Mouse (Mus musculus) embryonic facial prominence, embryonic 14.5 days (tissue): ENCODE measurements around the gene Gm6871. TPM values are rescaled to one million over a fixed set of nuclear protein-coding genes. Genes with fewer than 3 reads are reported as not detected.
"Not testable (repeated sequence)": the region's sequence is repeated elsewhere in the genome, so short reads cannot be mapped to it uniquely, and the experiment has no call there.

ENCODE experiments used
- ATAC-seq: fragments of 200-750 bp; cut with Nextera tagmentation; 2 replicates; pipeline ENCODE4 v1.8.0; 2017; ENCODE audit warnings: low read depth, moderate number of reproducible peaks, moderate TSS enrichment
- DNase-seq: peaks from one replicate; pipeline ENCODE4 v3.0.0-alpha.2; 2015; ENCODE audit warnings: low spot score
- H3K27ac ChIP-seq: fragments of 300-500 bp; sonication (generic); replicated peaks from 2 replicates; pipeline ENCODE4 v1.5.1; 2014; ENCODE audit warnings: low read depth, mild to moderate bottlenecking, low read length, moderate library complexity
- H3K27me3 ChIP-seq: fragments of 300-500 bp; sonication (generic); replicated peaks from 2 replicates; pipeline ENCODE4 v1.6.1; 2014; ENCODE audit warnings: low read length; ENCODE audit not compliant: control insufficient read depth, insufficient read depth
- H3K36me3 ChIP-seq: fragments of 300-500 bp; sonication (generic); 2 replicates; pipeline ENCODE4 v1.6.1; 2014; ENCODE audit warnings: low read length, mixed read lengths; ENCODE audit not compliant: control insufficient read depth, insufficient read depth
- H3K4me1 ChIP-seq: fragments of 300-500 bp; sonication (generic); 2 replicates; pipeline ENCODE4 v1.6.1; 2014; ENCODE audit warnings: antibody characterized with exemption, low read length; ENCODE audit not compliant: control insufficient read depth, insufficient read depth
- H3K4me2 ChIP-seq: fragments of 300-500 bp; sonication (generic); 2 replicates; pipeline ENCODE4 v1.6.1; 2014; ENCODE audit warnings: low read depth, mild to moderate bottlenecking, low read length, moderate library complexity, mixed read lengths
- H3K4me3 ChIP-seq: fragments of 300-500 bp; sonication (generic); 2 replicates; pipeline ENCODE4 v1.5.1; 2014; ENCODE audit warnings: low read depth, mild to moderate bottlenecking, low read length
- H3K9ac ChIP-seq: fragments of 300-500 bp; sonication (generic); 2 replicates; pipeline ENCODE4 v1.6.1; 2014; ENCODE audit warnings: low read depth, mild to moderate bottlenecking, low read length, moderate library complexity, mixed read lengths
- H3K9me3 ChIP-seq: fragments of 300-500 bp; sonication (generic); 2 replicates; pipeline ENCODE4 v1.6.1; 2016; ENCODE audit warnings: low read length; ENCODE audit not compliant: control insufficient read depth
- WGBS: fragments of 180-500 bp; shearing (Covaris S2); extraction: QIAGEN DNeasy Blood & Tissue Kit; methylation state at CpG from one replicate; pipeline ENCODE4 v1.1.7; 2014; 5-methylcytosine and 5-hydroxymethylcytosine counted together
- polyA plus RNA-seq: library from polyadenylated mRNA; unstranded; fragments of >200 nt; fragmentation: Nextera tagmentation; extraction: Ambion mirVana; gene quantifications from 2 replicates; pipeline ENCODE4 v1.2.1, GENCODE M21; 2014

Gm6871 gene
- not detected in 2 replicates for polyA plus RNA-seq

DNA sequence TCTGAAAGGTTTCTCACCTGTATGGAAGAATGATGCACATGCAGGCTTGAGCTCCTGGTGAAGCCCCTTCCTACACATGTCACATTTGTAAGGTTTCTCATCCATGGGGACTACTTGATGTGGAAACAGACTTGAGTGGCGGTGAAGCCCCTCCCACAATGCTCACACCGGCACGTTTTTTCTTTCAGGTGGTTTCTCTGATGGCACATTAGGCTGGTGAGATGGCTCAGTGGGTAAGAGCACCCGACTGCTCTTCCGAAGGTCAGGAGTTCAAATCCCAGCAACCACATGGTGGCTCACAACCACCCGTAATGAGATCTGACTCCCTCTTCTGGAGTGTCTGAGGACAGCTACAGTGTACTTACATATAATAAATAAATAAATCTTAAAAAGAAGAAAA, at the start of gene Gm6871:
Gene Gm6871, minus strand, starts transcription at position 101 of the 400 bp plus-strand sequence.
- not testable (repeated sequence) for H3K4me1 ChIP-seq, H3K27me3 ChIP-seq, H3K27ac ChIP-seq, ATAC-seq, H3K4me3 ChIP-seq, H3K9ac ChIP-seq, H3K4me2 ChIP-seq, DNase-seq, H3K9me3 ChIP-seq, H3K36me3 ChIP-seq
- 86% methylated on average over 5 of the region's 6 CpGs for WGBS

DNA sequence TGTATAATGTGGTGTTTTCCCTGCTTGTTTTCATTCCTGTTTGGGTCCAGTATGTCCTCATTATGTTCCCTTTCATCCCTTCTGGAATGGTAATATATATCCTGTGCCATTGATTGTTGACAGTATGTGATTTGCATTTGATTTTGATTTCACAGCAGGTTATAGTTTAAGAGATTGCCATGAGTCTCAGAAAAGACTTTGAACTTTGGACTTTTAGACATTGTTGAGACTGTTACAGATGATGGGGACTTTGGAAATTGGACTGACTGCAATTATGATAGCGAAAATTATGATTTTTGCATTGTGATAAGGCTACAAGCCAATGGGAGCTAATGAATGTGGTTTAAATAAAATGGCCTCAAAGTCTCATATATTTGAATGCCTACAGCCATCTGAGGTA, 42.8 kb upstream of the Gm6871 start:
- H3K4me1 ChIP-seq, H3K27ac ChIP-seq, H3K9me3 ChIP-seq, H3K4me3 ChIP-seq, DNase-seq, H3K4me2 ChIP-seq, H3K9ac ChIP-seq, ATAC-seq, H3K27me3 ChIP-seq: not testable (repeated sequence)
- 89% methylated on average over 1 of the region's 1 CpGs for WGBS
- H3K36me3 ChIP-seq = peaks cover 60% of the 10 kb centered on the region

DNA sequence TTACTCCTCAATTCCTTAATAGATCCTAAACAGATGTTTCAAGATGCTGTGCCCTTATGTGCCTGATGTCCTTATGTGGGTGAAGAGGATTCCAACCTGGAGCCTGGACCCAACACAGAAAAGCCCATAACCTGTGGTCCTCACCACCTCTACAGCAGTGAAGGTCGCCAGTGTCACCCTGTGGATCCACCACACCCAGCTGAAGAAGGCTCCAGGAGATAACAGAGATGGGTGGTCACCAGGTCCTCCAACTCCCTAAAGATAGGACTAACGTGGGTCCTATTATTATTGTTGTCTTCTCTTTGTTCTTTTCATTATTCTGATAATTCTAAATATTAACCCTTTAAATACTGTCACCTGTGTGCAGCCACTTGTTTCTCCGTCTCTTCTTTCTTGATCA, 38.2 kb upstream of the Gm6871 start:
- no peaks in the 10 kb centered on the region for H3K4me1 ChIP-seq
- no peaks in the 10 kb centered on the region for H3K9me3 ChIP-seq
- no peak overlapping the region for H3K27ac ChIP-seq
- ATAC-seq = no peak
- 84% methylated on average over 3 of the region's 3 CpGs for WGBS
- H3K27me3 ChIP-seq = no peaks in the 10 kb centered on the region
- no peak overlapping the region for H3K4me3 ChIP-seq
- H3K36me3 ChIP-seq = peaks cover 50% of the 10 kb centered on the region
- no peak overlapping the region for H3K9ac ChIP-seq
- no peak for DNase-seq
- no peak overlapping the region for H3K4me2 ChIP-seq

DNA sequence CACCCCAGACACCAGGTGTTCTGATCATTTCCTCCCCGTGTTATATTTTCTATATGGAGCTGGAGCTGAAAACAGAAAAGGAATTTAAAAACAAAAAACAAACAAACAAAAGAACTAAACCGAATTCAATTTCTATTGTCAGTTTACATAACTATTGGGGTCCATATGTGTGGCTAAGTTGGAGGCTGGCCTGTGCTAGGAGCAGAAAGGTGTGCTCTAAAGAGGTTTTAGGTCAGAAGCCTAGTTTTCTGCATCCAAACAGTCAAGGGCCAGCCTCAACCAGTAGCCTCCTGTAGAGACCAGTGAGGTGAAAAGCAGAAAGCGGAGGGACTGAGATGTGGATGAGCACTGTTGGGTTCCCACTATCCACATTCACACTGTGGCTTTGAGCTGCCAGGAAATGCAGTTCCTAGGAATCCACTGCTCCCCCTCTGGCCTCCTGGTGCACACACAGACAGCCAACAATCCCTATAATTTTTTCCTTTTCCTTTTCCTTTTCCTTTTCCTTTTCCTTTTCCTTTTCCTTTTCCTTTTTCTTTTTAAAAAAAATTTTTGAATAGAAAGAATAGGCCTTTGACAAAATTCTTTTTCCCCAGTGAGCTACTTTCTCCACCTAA, 26.6 kb upstream of the Gm6871 start:
- peak; percentile 21 for DNase-seq
- H3K27ac ChIP-seq = no peak overlapping the region
- H3K36me3 ChIP-seq = peaks cover 7% of the 10 kb centered on the region; the same call in 1 of the 2 replicates
- ATAC-seq = no peak
- 26% methylated on average over 3 of the region's 3 CpGs for WGBS
- H3K4me2 ChIP-seq = peak overlapping the region; percentile 78
- no peaks in the 10 kb centered on the region for H3K27me3 ChIP-seq
- peak overlapping the region; percentile 63 for H3K4me3 ChIP-seq
- H3K9ac ChIP-seq = peak overlapping the region; percentile 79
- no peaks in the 10 kb centered on the region for H3K4me1 ChIP-seq
- no peaks in the 10 kb centered on the region for H3K9me3 ChIP-seq

DNA sequence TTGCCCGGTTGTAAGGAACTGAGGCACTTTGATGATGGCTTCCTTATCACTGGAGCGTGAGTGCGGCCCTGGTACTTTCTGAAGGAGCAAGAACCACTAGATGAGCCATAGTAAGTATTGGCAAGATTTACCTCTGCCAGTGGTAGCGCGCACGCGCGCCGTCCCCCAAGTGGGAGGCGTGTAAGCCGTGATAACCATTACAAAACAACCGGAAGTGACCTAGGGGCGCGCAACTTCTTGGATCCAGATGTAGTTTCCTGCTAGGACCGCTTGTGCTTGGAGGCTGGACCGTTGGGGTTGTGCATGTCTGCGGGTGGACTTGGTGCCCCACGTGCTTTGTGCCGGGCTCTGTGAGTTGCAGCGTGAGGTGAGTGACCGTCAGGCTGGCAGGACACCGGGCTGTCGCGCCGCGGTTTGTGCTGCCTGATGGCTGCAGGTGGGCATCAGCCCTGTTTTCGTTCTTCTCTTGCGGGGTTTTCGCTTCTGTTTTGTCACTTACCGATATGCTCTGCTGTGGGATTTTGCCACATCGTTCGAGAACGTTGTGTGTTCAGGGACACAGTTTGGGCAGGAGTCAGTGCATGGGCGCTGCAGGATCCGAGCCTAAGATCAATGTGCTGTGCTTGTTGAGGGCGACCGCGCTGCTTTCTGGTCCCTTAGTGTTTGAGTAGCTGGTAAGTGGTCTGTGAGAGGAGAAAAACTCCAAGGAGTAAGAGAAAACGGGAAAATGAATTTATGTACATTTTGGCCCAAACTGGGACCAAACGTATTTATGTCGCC, 25.8 kb upstream of the Gm6871 start, which contains the start of gene 2610021A01Rik:
Gene 2610021A01Rik, plus strand, starts transcription at position 197 of the 780 bp plus-strand sequence.
- ATAC-seq = peak; percentile 99
- under 1% methylated on average over 41 of the region's 41 CpGs for WGBS

DNA sequence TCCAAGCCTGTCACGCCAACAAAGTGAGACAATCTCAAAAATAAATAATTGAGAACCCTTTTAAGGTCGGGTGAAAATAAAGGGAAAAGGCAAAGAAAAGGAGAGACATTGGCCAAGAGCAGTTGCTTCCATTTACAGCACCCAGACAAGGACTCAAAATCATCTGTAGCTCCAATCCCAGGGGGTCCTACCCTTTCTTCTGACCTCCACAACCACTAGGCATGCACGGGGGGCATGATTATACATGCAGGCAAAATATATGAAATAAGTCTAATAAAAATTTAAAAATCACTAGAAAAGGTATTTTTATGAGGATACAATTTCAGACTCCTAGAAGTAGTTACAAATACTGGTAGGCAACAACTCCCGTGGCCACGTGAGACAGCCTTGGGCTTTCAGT, 25.2 kb upstream of the Gm6871 start:
- H3K27me3 ChIP-seq = no peaks in the 10 kb centered on the region
- peak overlapping the region; percentile 76 for H3K27ac ChIP-seq
- DNase-seq = no peak
- H3K4me2 ChIP-seq = peak overlapping the region; percentile 78
- ATAC-seq = 0 out of 2 replicates have a peak, but pooled peaks have one; percentile 5
- no peaks in the 10 kb centered on the region for H3K4me1 ChIP-seq
- no peaks in the 10 kb centered on the region for H3K9me3 ChIP-seq
- H3K36me3 ChIP-seq = peaks cover 7% of the 10 kb centered on the region; the same call in 1 of the 2 replicates
- peak overlapping the region; percentile 79 for H3K9ac ChIP-seq
- H3K4me3 ChIP-seq = peak overlapping the region; percentile 63
- WGBS = 45% methylated on average over 5 of the region's 5 CpGs

More for the DNA sequence above, 25.8 kb upstream of the Gm6871 start, which contains the start of gene 2610021A01Rik:
- H3K27ac ChIP-seq = peak within 1 kb of the TSS; percentile 76
- H3K9ac ChIP-seq = peak within 1 kb of the TSS; percentile 79
- H3K4me1 ChIP-seq = no peaks in the 10 kb centered on the region
- H3K36me3 ChIP-seq = peaks cover 7% of the 10 kb centered on the region; the same call in 1 of the 2 replicates
- no peaks in the 10 kb centered on the region for H3K9me3 ChIP-seq
- peak within 1 kb of the TSS; percentile 78 for H3K4me2 ChIP-seq
- no peaks in the 10 kb centered on the region for H3K27me3 ChIP-seq
- peak; percentile 97 for DNase-seq
- H3K4me3 ChIP-seq = peak within 1 kb of the TSS; percentile 63

DNA sequence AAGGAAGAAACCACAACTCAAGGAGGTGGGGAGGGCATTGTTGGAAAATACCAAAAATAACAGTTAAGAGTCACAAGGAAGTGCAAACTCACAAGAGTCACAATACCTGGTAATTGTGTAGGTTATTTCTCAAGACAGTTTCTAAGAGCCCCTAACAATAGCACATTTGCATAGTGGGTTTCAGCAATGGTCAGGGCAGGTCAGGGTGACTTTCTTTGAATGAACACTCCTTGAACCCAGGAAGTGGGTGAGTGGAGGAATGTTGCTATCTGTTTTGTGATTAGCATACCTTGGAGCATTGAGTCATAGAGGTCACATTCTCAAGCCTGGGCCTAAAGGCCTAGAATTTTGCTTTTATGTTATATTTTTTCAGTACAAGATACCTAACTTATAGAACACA, 14.4 kb upstream of the Gm6871 start:
- H3K9ac ChIP-seq, H3K4me2 ChIP-seq, H3K36me3 ChIP-seq, DNase-seq, ATAC-seq, H3K27me3 ChIP-seq, H3K27ac ChIP-seq, H3K9me3 ChIP-seq, H3K4me1 ChIP-seq, H3K4me3 ChIP-seq: not testable (repeated sequence)

DNA sequence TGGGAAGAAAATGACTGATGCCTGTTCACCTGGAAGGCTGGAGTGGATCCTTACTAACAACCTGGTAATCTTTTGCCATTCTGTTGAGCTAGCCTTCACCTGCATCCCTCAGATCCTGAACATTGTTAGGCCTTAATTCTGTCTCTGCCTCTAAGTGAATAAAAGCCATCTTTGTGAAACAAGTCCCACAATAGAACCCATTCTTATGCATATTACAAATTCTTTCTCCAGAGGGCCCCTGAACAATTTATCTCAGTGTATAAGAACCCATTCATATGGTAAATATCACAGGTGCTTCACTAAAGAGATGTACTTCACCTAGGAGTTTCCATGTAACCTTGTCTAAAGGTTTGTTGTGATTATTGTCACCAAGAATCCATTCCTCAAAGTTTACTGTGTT, 8.6 kb upstream of the Gm6871 start:
- Histone ChIP-seq H3K27ac (no peak overlapping the region), H3K9me3 (no peaks in the 10 kb centered on the region), H3K4me2 (no peak overlapping the region), H3K4me1 (no peaks in the 10 kb centered on the region), H3K4me3 (no peak overlapping the region), H3K36me3 (no peaks in the 10 kb centered on the region), H3K27me3 (no peaks in the 10 kb centered on the region), H3K9ac (no peak overlapping the region)
- ATAC-seq (no peak), DNase-seq (no peak)
